Comparison of ENCODE assay signal across 25 mouse cellular contexts in genomic region chr11:96602806-96603205, GRCm38 (mm10).
"Had no signal": no experiment of that assay in that cellular context is flagged by ENCODE, and none has a peak within 500 bp of the region (broad histone marks: within the 10 kb centered on the region; RNA-seq: fewer than 3 reads in every experiment).

No protein-coding gene starts in this region.

- H3K4me3 ChIP-seq: heart, adult 2 months; heart, embryonic 13.5 days; heart, embryonic 15.5 days; hindbrain, embryonic 10.5 days; hindbrain, embryonic 12.5 days; intestine, embryonic 15.5 days; layer of hippocampus, adult 2 months; limb, embryonic 13.5 days; limb, embryonic 15.5 days; liver, embryonic 13.5 days; liver, embryonic 15.5 days had no signal

- H3K4me1 ChIP-seq: hindbrain, embryonic 12.5 days; limb, embryonic 15.5 days; liver, embryonic 13.5 days; liver, embryonic 15.5 days had no signal

- H3K9me3 ChIP-seq: heart, embryonic 13.5 days; heart, embryonic 15.5 days; hindbrain, embryonic 10.5 days; hindbrain, embryonic 12.5 days; intestine, embryonic 15.5 days; limb, embryonic 13.5 days; limb, embryonic 15.5 days; liver, embryonic 13.5 days; liver, embryonic 15.5 days had no signal

- H3K27me3 ChIP-seq: hindbrain, embryonic 12.5 days; intestine, embryonic 15.5 days; liver, embryonic 15.5 days had no signal

- ATAC-seq: hindbrain, embryonic 16.5 days; inflammation-experienced regulatory T-cells, adult 6 months; intestine, embryonic 15.5 days; intestine, postnatal 0 days had no signal

- H3K36me3 ChIP-seq: heart, embryonic 13.5 days; heart, embryonic 15.5 days; hindbrain, embryonic 10.5 days; hindbrain, embryonic 12.5 days; intestine, embryonic 15.5 days; limb, embryonic 13.5 days; limb, embryonic 15.5 days; liver, embryonic 13.5 days; liver, embryonic 15.5 days had no signal

- H3K9ac ChIP-seq: heart, embryonic 13.5 days; heart, embryonic 15.5 days; hindbrain, embryonic 12.5 days; hindbrain, embryonic 14.5 days; intestine, embryonic 15.5 days; limb, embryonic 13.5 days; limb, embryonic 15.5 days; liver, embryonic 13.5 days; liver, embryonic 15.5 days had no signal

- DNase-seq: gastrocnemius, postnatal 25 days; heart, adult 2 months; heart, postnatal 14 days; heart, postnatal 4 days; kidney, adult 18-20 months; kidney, adult 8-10 months; kidney, postnatal 10 days; kidney, postnatal 25 days; kidney, postnatal 4 days; left cerebral cortex, postnatal 4 days; liver, embryonic 13.5 days had no signal

- H3K27ac ChIP-seq: heart, adult 2 months; heart, embryonic 13.5 days; heart, embryonic 15.5 days; hindbrain, embryonic 10.5 days; hindbrain, embryonic 12.5 days; hindbrain, embryonic 14.5 days; intestine, embryonic 15.5 days; layer of hippocampus, adult 2 months; limb, embryonic 13.5 days; limb, embryonic 15.5 days; liver, embryonic 13.5 days; liver, embryonic 15.5 days had no signal

- H3K4me2 ChIP-seq: heart, embryonic 11.5 days; heart, embryonic 13.5 days; heart, embryonic 15.5 days; hindbrain, embryonic 12.5 days; hindbrain, embryonic 14.5 days; intestine, embryonic 15.5 days; limb, embryonic 13.5 days; limb, embryonic 15.5 days; liver, embryonic 13.5 days; liver, embryonic 15.5 days had no signal
